Mouse (Mus musculus) adipocyte (in vitro differentiated cells): ENCODE measurements around the gene Slc16a5.
A peak's percentile ranks its signal among the peaks of the same experiment; 100 is the strongest.

ENCODE experiments used
- DNase-seq: peaks from one replicate; pipeline ENCODE4 v3.0.0-alpha.2; 2016; ENCODE audit warnings: low spot score

Gene Slc16a5

GRCm38 (mm10) chr11:115462243-115462891 lies at the start of gene Slc16a5:
Gene Slc16a5, plus strand, starts transcription at chr11:115462474.
- no peak for DNase-seq

GRCm38 (mm10) chr11:115419531-115420237 lies 42.6 kb upstream of the Slc16a5 start, which contains the start of the genes Atp5h and Kctd2:
Gene Atp5h, minus strand, starts transcription at chr11:115419962.
Gene Kctd2, plus strand, starts transcription at chr11:115420128.
- peak; percentile 97 for DNase-seq

- DNase-seq, result peak; percentile 39
Observed at GRCm38 (mm10) chr11:115420336-115421190, 41.7 kb upstream of the Slc16a5 start.

GRCm38 (mm10) chr11:115421328-115421727 lies 40.9 kb upstream of the Slc16a5 start:
- no peak for DNase-seq

- no peak for DNase-seq
Observed at GRCm38 (mm10) chr11:115421972-115422371, 40.3 kb upstream of the Slc16a5 start.

GRCm38 (mm10) chr11:115423091-115423490 lies 39.2 kb upstream of the Slc16a5 start:
- no peak for DNase-seq

GRCm38 (mm10) chr11:115424666-115425065 lies 37.6 kb upstream of the Slc16a5 start:
- no peak for DNase-seq

- no peak for DNase-seq
Observed at GRCm38 (mm10) chr11:115425671-115426070, 36.6 kb upstream of the Slc16a5 start.

GRCm38 (mm10) chr11:115427482-115428331 lies 34.6 kb upstream of the Slc16a5 start:
- peak; percentile 57 for DNase-seq

GRCm38 (mm10) chr11:115429307-115429706 lies 33.0 kb upstream of the Slc16a5 start:
- no peak for DNase-seq

- no peak for DNase-seq
Observed at GRCm38 (mm10) chr11:115430561-115430960, 31.7 kb upstream of the Slc16a5 start.

GRCm38 (mm10) chr11:115432814-115433213 lies 29.5 kb upstream of the Slc16a5 start:
- DNase-seq, result no peak

- no peak for DNase-seq
Observed at GRCm38 (mm10) chr11:115433342-115433741, 28.9 kb upstream of the Slc16a5 start.

GRCm38 (mm10) chr11:115435596-115436337 lies 26.5 kb upstream of the Slc16a5 start:
- DNase-seq, result no peak

- DNase-seq, result peak; percentile 54
Observed at GRCm38 (mm10) chr11:115437571-115438122, 24.6 kb upstream of the Slc16a5 start.

- DNase-seq, result no peak
Observed at GRCm38 (mm10) chr11:115439326-115439725, 22.9 kb upstream of the Slc16a5 start.

- no peak for DNase-seq
Observed at GRCm38 (mm10) chr11:115439906-115440595, 22.2 kb upstream of the Slc16a5 start, which contains the start of gene Trim80. Gene Trim80, plus strand, starts transcription at chr11:115440545.

- DNase-seq, result no peak
Observed at GRCm38 (mm10) chr11:115441417-115441816, 20.9 kb upstream of the Slc16a5 start.

- DNase-seq, result peak; percentile 73
Observed at GRCm38 (mm10) chr11:115446906-115447305, 15.4 kb upstream of the Slc16a5 start.
